Mouse (Mus musculus): ENCODE results near the gene Ebf3. TPM values are rescaled to one million over a fixed set of nuclear protein-coding genes. Genes with fewer than 3 reads are reported as not detected.

Ebf3 gene
- polyA plus RNA-seq, 1 experiment from 2014 or later, result 1.1 TPM

GRCm38 (mm10) chr7:137317659-137318382, 3.6 kb upstream of the Ebf3 start:
- no peaks in the 10 kb centered on the region for H3K36me3 ChIP-seq (ENCODE audit: poor library complexity, severe bottlenecking)
- no peaks in the 10 kb centered on the region for H3K9me3 ChIP-seq (replicated peaks)
- ATAC-seq, result no peak
- under 1% methylated on average over 24 of the region's 24 CpGs for WGBS
- H3K27me3 ChIP-seq, result peaks cover 99% of the 10 kb centered on the region
- peaks cover 82% of the 10 kb centered on the region for H3K4me1 ChIP-seq
- no peak overlapping the region for H3K27ac ChIP-seq
- peak overlapping the region; percentile 46; the same call in 1 of the 2 replicates for H3K4me2 ChIP-seq
- no peak overlapping the region for H3K9ac ChIP-seq
- no peak overlapping the region; the same call in 1 of the 2 replicates for H3K4me3 ChIP-seq

- Histone ChIP-seq H3K4me2 (peak overlapping the region; percentile 46), H3K36me3 (ENCODE audit: poor library complexity, severe bottlenecking) (no peaks in the 10 kb centered on the region), H3K4me3 (peak overlapping the region; percentile 16), H3K27ac (no peak overlapping the region), H3K27me3 (peaks cover 99% of the 10 kb centered on the region), H3K9me3 (replicated peaks) (no peaks in the 10 kb centered on the region), H3K4me1 (peaks cover 80% of the 10 kb centered on the region), H3K9ac (no peak overlapping the region; the same call in 1 of the 2 replicates)
- under 1% methylated on average over 39 of the region's 39 CpGs for WGBS
- ATAC-seq, result no peak
Measured at GRCm38 (mm10) chr7:137316926-137317658, 2.8 kb upstream of the Ebf3 start.

GRCm38 (mm10) chr7:137316181-137316925, 2.1 kb upstream of the Ebf3 start:
- ATAC-seq, result no peak
- Histone ChIP-seq H3K9ac (no peak overlapping the region), H3K4me2 (peak overlapping the region; percentile 46), H3K36me3 (ENCODE audit: poor library complexity, severe bottlenecking) (no peaks in the 10 kb centered on the region), H3K27ac (no peak overlapping the region; the same call in 1 of the 2 replicates), H3K27me3 (peaks cover 99% of the 10 kb centered on the region), H3K4me3 (peak overlapping the region; percentile 16; the same call in 1 of the 2 replicates), H3K9me3 (replicated peaks) (no peaks in the 10 kb centered on the region), H3K4me1 (peaks cover 74% of the 10 kb centered on the region)
- under 1% methylated on average over 20 of the region's 20 CpGs for WGBS

GRCm38 (mm10) chr7:137315544-137315940, 1.3 kb upstream of the Ebf3 start:
- peaks cover 76% of the 10 kb centered on the region for H3K4me1 ChIP-seq
- H3K4me3 ChIP-seq, result peak overlapping the region; percentile 53; the same call in 1 of the 2 replicates
- under 1% methylated on average over 19 of the region's 19 CpGs for WGBS
- no peak for ATAC-seq
- H3K4me2 ChIP-seq, result peak overlapping the region; percentile 90
- H3K9ac ChIP-seq, result no peak overlapping the region
- peaks cover 99% of the 10 kb centered on the region for H3K27me3 ChIP-seq
- no peaks in the 10 kb centered on the region for H3K36me3 ChIP-seq (ENCODE audit: poor library complexity, severe bottlenecking)
- H3K9me3 ChIP-seq (replicated peaks), result no peaks in the 10 kb centered on the region
- H3K27ac ChIP-seq, result no peak overlapping the region

- WGBS, result 0% methylated on average over 48 of the region's 48 CpGs
- Histone ChIP-seq H3K4me2 (peak overlapping the region; percentile 90), H3K9me3 (replicated peaks) (no peaks in the 10 kb centered on the region), H3K27me3 (peaks cover 99% of the 10 kb centered on the region), H3K27ac (no peak overlapping the region), H3K36me3 (ENCODE audit: poor library complexity, severe bottlenecking) (no peaks in the 10 kb centered on the region), H3K4me1 (peaks cover 82% of the 10 kb centered on the region), H3K4me3 (peak overlapping the region; percentile 53), H3K9ac (peak overlapping the region; percentile 34; the same call in 1 of the 2 replicates)
- peak; percentile 3; the same call in 1 of the 2 replicates for ATAC-seq
Measured at GRCm38 (mm10) chr7:137314710-137315543, 682 bp upstream of the Ebf3 start.

GRCm38 (mm10) chr7:137313183-137313903, 902 bp downstream of the Ebf3 start:
- H3K4me1 ChIP-seq, result peaks cover 85% of the 10 kb centered on the region
- peaks cover 99% of the 10 kb centered on the region for H3K27me3 ChIP-seq
- under 1% methylated on average over 64 of the region's 79 CpGs for WGBS
- H3K36me3 ChIP-seq (ENCODE audit: poor library complexity, severe bottlenecking), result no peaks in the 10 kb centered on the region
- H3K9ac ChIP-seq, result peak overlapping the region; percentile 70
- H3K4me3 ChIP-seq, result peak overlapping the region; percentile 53
- no peak for ATAC-seq
- peak overlapping the region; percentile 90 for H3K4me2 ChIP-seq
- peak overlapping the region; percentile 40; the same call in 1 of the 2 replicates for H3K27ac ChIP-seq
- no peaks in the 10 kb centered on the region for H3K9me3 ChIP-seq (replicated peaks)

GRCm38 (mm10) chr7:137312933-137313182, 1.4 kb downstream of the Ebf3 start:
- no peaks in the 10 kb centered on the region for H3K9me3 ChIP-seq (replicated peaks)
- peak overlapping the region; percentile 90 for H3K4me2 ChIP-seq
- peak overlapping the region; percentile 53 for H3K4me3 ChIP-seq
- no peak overlapping the region for H3K27ac ChIP-seq
- WGBS, result under 1% methylated on average over 10 of the region's 10 CpGs
- H3K9ac ChIP-seq, result peak overlapping the region; percentile 70
- H3K4me1 ChIP-seq, result peaks cover 81% of the 10 kb centered on the region
- no peak for ATAC-seq
- no peaks in the 10 kb centered on the region for H3K36me3 ChIP-seq (ENCODE audit: poor library complexity, severe bottlenecking)
- peaks cover 99% of the 10 kb centered on the region for H3K27me3 ChIP-seq

GRCm38 (mm10) chr7:137312166-137312932, 1.9 kb downstream of the Ebf3 start:
- Histone ChIP-seq H3K9ac (peak overlapping the region; percentile 70; the same call in 1 of the 2 replicates), H3K4me1 (peaks cover 76% of the 10 kb centered on the region), H3K36me3 (ENCODE audit: poor library complexity, severe bottlenecking) (no peaks in the 10 kb centered on the region), H3K27ac (no peak overlapping the region), H3K27me3 (peaks cover 97% of the 10 kb centered on the region), H3K4me3 (peak overlapping the region; percentile 53), H3K9me3 (replicated peaks) (no peaks in the 10 kb centered on the region), H3K4me2 (peak overlapping the region; percentile 90)
- WGBS, result 2% methylated on average over 17 of the region's 17 CpGs
- no peak for ATAC-seq

- H3K9ac ChIP-seq, result no peak overlapping the region
- H3K4me3 ChIP-seq, result peak overlapping the region; percentile 37
- no peaks in the 10 kb centered on the region for H3K9me3 ChIP-seq (replicated peaks)
- H3K4me2 ChIP-seq, result peak overlapping the region; percentile 59
- H3K27ac ChIP-seq, result no peak overlapping the region
- ATAC-seq, result no peak
- H3K36me3 ChIP-seq (ENCODE audit: poor library complexity, severe bottlenecking), result no peaks in the 10 kb centered on the region
- peaks cover 69% of the 10 kb centered on the region for H3K4me1 ChIP-seq
- H3K27me3 ChIP-seq, result peaks cover 97% of the 10 kb centered on the region
- WGBS, result 3% methylated on average over 8 of the region's 8 CpGs
Measured at GRCm38 (mm10) chr7:137311341-137312110, 2.7 kb downstream of the Ebf3 start.

GRCm38 (mm10) chr7:137310876-137311275, 3.4 kb downstream of the Ebf3 start:
- WGBS, result 1% methylated on average over 11 of the region's 11 CpGs
- H3K4me2 ChIP-seq, result peak overlapping the region; percentile 59
- no peak for ATAC-seq
- H3K27me3 ChIP-seq, result peaks cover 97% of the 10 kb centered on the region
- H3K9ac ChIP-seq, result peak overlapping the region; percentile 56; the same call in 1 of the 2 replicates
- no peaks in the 10 kb centered on the region for H3K9me3 ChIP-seq (replicated peaks)
- peaks cover 66% of the 10 kb centered on the region for H3K4me1 ChIP-seq
- H3K4me3 ChIP-seq, result peak overlapping the region; percentile 37
- no peak overlapping the region for H3K27ac ChIP-seq
- H3K36me3 ChIP-seq (ENCODE audit: poor library complexity, severe bottlenecking), result no peaks in the 10 kb centered on the region
